Mouse (Mus musculus) heart, postnatal 0 days (tissue): Measurements from ENCODE around the gene Ssbp3.

ENCODE experiments used
- CTCF ChIP-seq: IDR thresholded peaks from 2 replicates; pipeline ENCODE4 v1.5.1; 2016; ENCODE audit warnings: antibody characterized with exemption, control low read depth, low read depth
- EP300 ChIP-seq: IDR thresholded peaks from 2 replicates; pipeline ENCODE4 v1.6.1; 2016; ENCODE audit warnings: antibody characterized with exemption, low read depth

DNA sequence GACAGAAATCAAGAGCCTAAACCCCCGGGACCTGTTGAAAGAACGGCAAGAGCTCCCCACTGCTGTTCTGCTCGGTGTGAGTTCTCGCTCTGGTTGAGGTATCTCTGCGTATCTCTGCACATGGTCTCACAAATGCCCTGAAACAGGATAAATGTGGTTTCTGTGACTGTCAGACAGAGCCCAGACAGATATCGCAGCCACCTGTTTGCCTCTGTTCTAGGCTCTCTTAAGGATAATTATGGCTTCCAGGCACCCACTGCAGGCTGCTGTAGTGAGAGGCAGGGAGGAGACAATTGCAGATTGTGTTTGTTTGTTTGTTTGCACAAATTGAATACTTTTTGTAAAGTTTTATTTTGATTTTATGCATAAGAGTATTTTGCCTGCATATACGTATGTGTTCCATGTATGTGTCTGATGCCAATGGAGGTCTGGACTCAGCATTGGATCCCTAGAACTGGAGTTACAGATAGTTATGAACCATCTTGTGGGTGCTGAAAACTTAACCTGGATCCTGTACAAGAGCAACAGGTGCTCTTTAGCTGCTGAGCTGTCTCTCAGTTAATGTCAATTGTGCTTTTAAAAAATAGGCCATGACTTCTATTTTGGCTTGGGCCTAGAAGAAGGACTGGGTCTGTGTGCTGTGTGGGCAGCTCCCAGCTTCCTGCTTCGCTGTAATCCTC is 101.0 kb downstream of the Ssbp3 start:
- TF ChIP-seq CTCF (no peak), EP300 (no peak)
